Mouse (Mus musculus) heart, embryonic 10.5 days (tissue): ENCODE results near the gene Hdac11. TPM values are rescaled to one million over a fixed set of nuclear protein-coding genes. Genes with fewer than 3 reads are reported as not detected.

Experiments
- DNase-seq: peaks from one replicate; pipeline ENCODE4 v3.0.0-alpha.2; 2017; ENCODE audit warnings: low spot score
- H3K27ac ChIP-seq: fragments of 300-500 bp; sonication (generic); 2 replicates; pipeline ENCODE4 v1.5.1; 2016; ENCODE audit warnings: mild to moderate bottlenecking
- H3K27me3 ChIP-seq: fragments of 300-500 bp; sonication (generic); 2 replicates; pipeline ENCODE4 v1.6.1; 2016; ENCODE audit warnings: mild to moderate bottlenecking; ENCODE audit not compliant: poor library complexity, insufficient read depth, severe bottlenecking
- H3K36me3 ChIP-seq: fragments of 300-500 bp; sonication (generic); 2 replicates; pipeline ENCODE4 v1.6.1; 2016; ENCODE audit warnings: mild to moderate bottlenecking, moderate library complexity
- H3K4me1 ChIP-seq: fragments of 300-500 bp; sonication (generic); 2 replicates; pipeline ENCODE4 v1.6.1; 2016; ENCODE audit warnings: mild to moderate bottlenecking
- H3K4me3 ChIP-seq: fragments of 300-500 bp; sonication (generic); 2 replicates; pipeline ENCODE4 v1.5.1; 2016; ENCODE audit warnings: mild to moderate bottlenecking, moderate library complexity
- H3K9me3 ChIP-seq: fragments of 300-500 bp; sonication (generic); 2 replicates; pipeline ENCODE4 v1.6.1; 2016; ENCODE audit warnings: mild to moderate bottlenecking, moderate library complexity
- WGBS: fragments of 180-500 bp; shearing (Covaris S2); methylation state at CpG from one replicate; pipeline ENCODE4 v1.1.7; 2016; 5-methylcytosine and 5-hydroxymethylcytosine counted together
- polyA plus RNA-seq: library from polyadenylated mRNA; unstranded; fragments of >200 nt; fragmentation: Nextera tagmentation; extraction: Ambion mirVana; gene quantifications from 2 replicates; pipeline ENCODE4 v1.2.1, GENCODE M21; 2016

The Hdac11 gene
- polyA plus RNA-seq, 1 experiment from 2014 or later, result 6.8 TPM

- Histone ChIP-seq H3K27ac (no peak overlapping the region), H3K27me3 (peaks cover 61% of the 10 kb centered on the region), H3K36me3 (no peaks in the 10 kb centered on the region), H3K4me3 (no peak overlapping the region), H3K4me1 (peaks cover 13% of the 10 kb centered on the region), H3K9me3 (no peaks in the 10 kb centered on the region)
- no peak for DNase-seq
- 70% methylated on average over 3 of the region's 3 CpGs for WGBS
Measured at GRCm38 (mm10) chr6:91218871-91219270, 62.4 kb downstream of the Hdac11 start.

GRCm38 (mm10) chr6:91220062-91220461 lies 63.6 kb downstream of the Hdac11 start:
- peaks cover 13% of the 10 kb centered on the region for H3K4me1 ChIP-seq
- no peaks in the 10 kb centered on the region for H3K36me3 ChIP-seq
- H3K27me3 ChIP-seq, result peaks cover 50% of the 10 kb centered on the region
- H3K27ac ChIP-seq, result no peak overlapping the region
- no peak overlapping the region for H3K4me3 ChIP-seq
- H3K9me3 ChIP-seq, result no peaks in the 10 kb centered on the region
- no peak for DNase-seq

GRCm38 (mm10) chr6:91221094-91221493 lies 64.6 kb downstream of the Hdac11 start:
- Histone ChIP-seq H3K4me1 (peaks cover 13% of the 10 kb centered on the region), H3K27ac (no peak overlapping the region), H3K36me3 (no peaks in the 10 kb centered on the region), H3K27me3 (peaks cover 48% of the 10 kb centered on the region), H3K9me3 (no peaks in the 10 kb centered on the region), H3K4me3 (no peak overlapping the region)
- DNase-seq, result peak; percentile 85
- WGBS, result 5% methylated on average over 3 of the region's 3 CpGs

- no peak for DNase-seq
- Histone ChIP-seq H3K4me1 (peaks cover 7% of the 10 kb centered on the region; the same call in 1 of the 2 replicates), H3K27ac (no peak overlapping the region), H3K36me3 (no peaks in the 10 kb centered on the region), H3K9me3 (no peaks in the 10 kb centered on the region), H3K4me3 (no peak overlapping the region), H3K27me3 (peaks cover 42% of the 10 kb centered on the region)
- 76% methylated on average over 10 of the region's 10 CpGs for WGBS
Measured at GRCm38 (mm10) chr6:91222694-91223346, 66.4 kb downstream of the Hdac11 start.

Other genes with a start within 250 kb of the Hdac11 start
- 12.1 and 14.8 TPM in 2 replicates for gene Iqsec1, start 168.0 kb upstream of the Hdac11 start, polyA plus RNA-seq
- 10.7 and 11.6 TPM in 2 replicates for gene Nup210, start 39.8 kb upstream of the Hdac11 start, polyA plus RNA-seq
- 99.3 and 114 TPM in 2 replicates for gene Fbln2, start 55.8 kb downstream of the Hdac11 start, polyA plus RNA-seq